Mouse (Mus musculus): ENCODE data around the gene Mark3. TPM values are rescaled to one million over a fixed set of nuclear protein-coding genes. Genes with fewer than 3 reads are reported as not detected.
A peak's percentile ranks its signal among the peaks of the same experiment; 100 is the strongest.

Gene Mark3
- polyA plus RNA-seq, 1 experiment from 2014 or later, result 75.6 TPM

DNA sequence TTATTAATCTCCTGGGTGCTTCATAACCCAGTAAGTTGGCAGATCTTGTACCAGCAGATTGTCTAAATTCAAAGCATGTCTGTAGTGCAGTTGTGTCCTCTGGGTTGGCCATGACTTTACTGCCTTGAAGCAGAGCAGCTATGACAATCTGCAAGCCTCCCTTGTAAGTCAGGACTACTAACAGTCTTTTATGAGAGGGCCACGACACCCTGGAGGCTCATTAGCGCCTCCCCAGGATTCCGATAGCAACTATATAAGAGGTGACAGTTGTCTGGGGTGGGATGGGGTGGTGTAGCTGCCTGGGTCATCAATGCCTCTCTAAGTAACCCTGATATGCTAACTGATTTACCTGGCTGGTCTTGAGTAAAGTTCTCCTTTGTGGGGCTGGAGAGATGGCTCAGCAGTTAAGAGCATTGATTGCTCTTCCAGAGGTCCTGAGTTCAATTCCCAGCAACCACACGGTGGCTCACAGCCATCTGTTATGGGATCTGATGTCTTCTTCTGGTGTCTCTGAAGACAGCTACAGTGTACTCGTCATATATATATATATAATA lies 11.2 kb upstream of the Mark3 start:
- Histone ChIP-seq H3K9ac (replicated peaks) (no peak overlapping the region), H3K27ac (replicated peaks) (no peak overlapping the region), H3K4me2 (replicated peaks) (no peak overlapping the region), H3K36me3 (no peaks in the 10 kb centered on the region), H3K4me1 (peaks cover 4% of the 10 kb centered on the region; the same call in 1 of the 2 replicates), H3K27me3 (no peaks in the 10 kb centered on the region), H3K4me3 (no peak overlapping the region), H3K9me3 (no peaks in the 10 kb centered on the region)
- ATAC-seq (ENCODE audit: low FRiP score, low read depth), result no peak
- WGBS, result 51% methylated on average over 5 of the region's 5 CpGs

DNA sequence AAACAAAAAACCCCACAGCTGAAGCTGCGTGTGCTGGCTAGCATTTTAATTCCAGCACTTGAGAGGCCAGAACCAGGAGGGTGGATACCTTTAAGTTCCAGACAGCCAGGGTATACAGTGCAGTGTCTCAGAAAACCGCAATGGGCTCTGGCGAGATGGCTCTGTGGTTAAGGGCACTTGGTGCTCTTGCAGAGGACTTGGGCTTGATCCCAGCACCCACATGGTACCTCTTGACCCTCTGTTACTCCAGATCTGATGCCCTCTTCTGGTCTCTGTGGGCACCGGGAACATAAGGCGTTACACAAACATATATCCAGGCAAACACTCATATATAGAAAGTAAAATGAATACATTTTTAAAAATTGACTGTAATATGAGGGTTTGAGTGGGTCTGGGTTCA lies 9.0 kb upstream of the Mark3 start:
- Histone ChIP-seq H3K36me3 (no peaks in the 10 kb centered on the region), H3K4me3 (no peak overlapping the region), H3K4me2 (replicated peaks) (no peak overlapping the region), H3K4me1 (0 out of 2 replicates have a peak, but pooled peaks cover under 1% of the 10 kb centered on the region), H3K9ac (replicated peaks) (no peak overlapping the region), H3K27ac (replicated peaks) (no peak overlapping the region), H3K9me3 (no peaks in the 10 kb centered on the region), H3K27me3 (no peaks in the 10 kb centered on the region)
- no peak for ATAC-seq (ENCODE audit: low FRiP score, low read depth)
- 80% methylated on average over 5 of the region's 5 CpGs for WGBS

DNA sequence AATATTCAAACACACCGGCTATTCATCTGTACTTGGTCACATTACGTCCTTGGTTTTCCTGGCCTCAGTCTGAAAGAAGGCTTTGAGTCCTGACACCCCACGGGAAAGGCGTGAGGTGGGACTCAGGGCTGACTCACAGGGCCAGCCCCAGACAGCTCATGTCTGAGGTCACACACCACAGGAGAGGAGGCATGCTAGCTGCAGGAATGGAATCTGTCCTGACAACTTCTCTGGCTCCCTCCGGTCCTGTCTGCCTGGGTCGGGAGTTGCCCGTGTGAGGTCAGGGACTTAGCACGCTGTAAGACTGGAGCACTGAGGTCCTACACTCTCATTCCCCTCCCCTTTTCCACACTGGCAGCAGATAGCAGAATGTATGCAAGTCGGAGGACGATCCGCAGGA lies 5.5 kb upstream of the Mark3 start:
- Histone ChIP-seq H3K4me1 (peaks cover 11% of the 10 kb centered on the region), H3K4me3 (no peak overlapping the region), H3K27ac (replicated peaks) (no peak overlapping the region), H3K4me2 (replicated peaks) (no peak overlapping the region), H3K36me3 (no peaks in the 10 kb centered on the region; the same call in 1 of the 2 replicates), H3K9me3 (no peaks in the 10 kb centered on the region), H3K27me3 (no peaks in the 10 kb centered on the region), H3K9ac (replicated peaks) (no peak overlapping the region)
- ATAC-seq (ENCODE audit: low FRiP score, low read depth), result no peak
- 76% methylated on average over 11 of the region's 11 CpGs for WGBS

DNA sequence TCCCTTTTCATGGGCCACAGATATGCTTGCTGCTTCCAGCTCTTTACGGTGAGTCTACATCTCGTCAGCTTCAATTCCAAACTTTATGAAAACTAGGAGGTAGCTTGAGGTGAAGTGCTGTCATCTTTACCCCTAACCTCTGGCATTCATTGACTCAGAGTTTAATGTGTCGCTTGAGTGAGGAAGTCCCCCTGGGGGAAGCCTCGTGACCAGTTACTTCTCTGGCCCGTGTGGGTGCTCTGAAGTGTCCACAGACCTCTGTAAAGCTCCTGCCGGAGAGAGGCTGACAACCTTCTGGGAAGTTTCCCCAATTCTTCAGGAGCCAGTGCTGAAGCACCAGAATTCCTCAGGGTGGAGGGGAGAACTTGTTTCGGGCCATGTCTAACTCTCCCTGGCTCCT lies 1.9 kb upstream of the Mark3 start:
- Histone ChIP-seq H3K4me1 (peaks cover 24% of the 10 kb centered on the region), H3K4me2 (replicated peaks) (0 out of 2 replicates have a peak overlapping the region, but pooled peaks have one; percentile 97), H3K36me3 (no peaks in the 10 kb centered on the region; the same call in 1 of the 2 replicates), H3K9ac (replicated peaks) (no peak overlapping the region), H3K4me3 (no peak overlapping the region), H3K27ac (replicated peaks) (no peak overlapping the region), H3K9me3 (no peaks in the 10 kb centered on the region), H3K27me3 (no peaks in the 10 kb centered on the region)
- ATAC-seq (ENCODE audit: low FRiP score, low read depth), result no peak
- WGBS, result 82% methylated on average over 7 of the region's 7 CpGs

DNA sequence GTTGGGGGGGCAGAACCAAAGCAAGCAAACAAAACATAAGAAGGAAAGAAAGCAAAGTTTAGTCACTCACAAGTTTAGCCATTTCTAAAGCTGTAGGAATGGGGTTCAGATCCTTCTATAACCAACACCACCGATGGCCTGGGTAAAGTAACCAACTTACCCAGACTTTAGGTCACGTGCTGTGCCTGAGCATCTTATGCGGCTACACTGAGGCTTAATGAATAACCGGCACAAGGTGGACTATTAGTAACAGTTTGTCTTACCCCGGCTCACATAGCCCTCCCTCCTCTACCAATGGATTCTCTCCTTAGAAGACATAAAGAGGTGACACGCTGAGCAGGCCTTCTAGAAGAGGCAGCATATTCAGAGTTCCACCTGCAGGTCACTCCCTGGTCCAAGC lies 1.0 kb upstream of the Mark3 start:
- peak overlapping the region; percentile 100 for H3K9ac ChIP-seq (replicated peaks)
- no peaks in the 10 kb centered on the region for H3K27me3 ChIP-seq
- H3K27ac ChIP-seq (replicated peaks), result 0 out of 2 replicates have a peak overlapping the region, but pooled peaks have one; percentile 96
- peak overlapping the region; percentile 100 for H3K4me3 ChIP-seq
- peak overlapping the region; percentile 97 for H3K4me2 ChIP-seq (replicated peaks)
- H3K36me3 ChIP-seq, result no peaks in the 10 kb centered on the region; the same call in 1 of the 2 replicates
- no peaks in the 10 kb centered on the region for H3K9me3 ChIP-seq
- 36% methylated on average over 6 of the region's 6 CpGs for WGBS
- ATAC-seq (ENCODE audit: low FRiP score, low read depth), result no peak
- peaks cover 24% of the 10 kb centered on the region for H3K4me1 ChIP-seq

DNA sequence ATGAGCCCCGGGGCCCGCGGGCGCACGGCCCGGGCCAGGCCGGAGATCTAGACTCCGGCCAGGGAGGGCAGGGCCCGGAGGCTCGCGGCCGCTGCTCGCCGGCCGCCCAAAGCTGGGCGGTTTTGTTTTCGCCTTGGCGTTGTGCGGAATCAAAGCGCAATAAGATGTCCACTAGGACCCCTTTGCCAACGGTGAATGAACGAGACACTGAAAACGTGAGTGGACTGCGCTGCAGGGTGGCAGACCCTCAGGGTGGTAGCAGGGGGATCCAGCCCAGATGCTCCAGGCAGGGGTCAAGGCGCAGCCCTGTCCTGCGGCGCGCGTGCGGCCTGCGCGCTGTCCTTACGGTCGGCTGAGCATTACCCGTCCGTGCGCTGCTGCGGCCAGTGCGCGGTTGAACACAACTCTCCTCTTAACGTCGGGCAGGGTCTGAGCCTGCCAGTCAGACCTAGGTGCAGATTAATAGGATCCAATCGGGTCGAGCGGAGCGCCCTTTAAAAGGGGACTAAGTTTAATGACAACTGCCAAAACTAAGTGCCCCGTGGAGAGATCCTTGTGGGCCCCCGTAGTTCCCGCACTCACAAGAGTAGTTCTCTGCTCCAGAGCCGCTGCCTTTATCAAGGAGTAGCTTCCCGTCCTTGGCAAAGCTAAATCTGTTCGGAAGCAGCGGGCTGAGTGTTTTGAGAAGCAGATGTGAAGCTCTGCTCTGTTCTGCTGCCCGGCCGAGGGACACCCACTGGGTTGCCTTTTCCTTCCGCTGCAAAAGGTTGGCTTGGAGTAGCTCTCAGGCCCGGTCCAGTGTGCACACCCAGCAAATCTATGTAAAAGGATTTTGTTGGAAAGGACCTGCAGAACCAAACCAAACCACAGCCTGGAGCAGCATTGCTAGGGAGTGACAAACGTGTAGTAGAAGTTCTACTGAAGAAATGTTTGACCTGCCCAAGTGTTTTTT lies 840 bp downstream of the Mark3 start:
- Histone ChIP-seq H3K27ac (replicated peaks) (peak overlapping the region; percentile 96), H3K9ac (replicated peaks) (peak overlapping the region; percentile 100), H3K4me3 (peak overlapping the region; percentile 100), H3K4me1 (peaks cover 24% of the 10 kb centered on the region), H3K36me3 (no peaks in the 10 kb centered on the region; the same call in 1 of the 2 replicates), H3K9me3 (no peaks in the 10 kb centered on the region), H3K4me2 (replicated peaks) (peak overlapping the region; percentile 97), H3K27me3 (no peaks in the 10 kb centered on the region)
- ATAC-seq (ENCODE audit: low FRiP score, low read depth), result peak; percentile 35; the same call in 1 of the 2 replicates
- under 1% methylated on average over 58 of the region's 58 CpGs for WGBS

DNA sequence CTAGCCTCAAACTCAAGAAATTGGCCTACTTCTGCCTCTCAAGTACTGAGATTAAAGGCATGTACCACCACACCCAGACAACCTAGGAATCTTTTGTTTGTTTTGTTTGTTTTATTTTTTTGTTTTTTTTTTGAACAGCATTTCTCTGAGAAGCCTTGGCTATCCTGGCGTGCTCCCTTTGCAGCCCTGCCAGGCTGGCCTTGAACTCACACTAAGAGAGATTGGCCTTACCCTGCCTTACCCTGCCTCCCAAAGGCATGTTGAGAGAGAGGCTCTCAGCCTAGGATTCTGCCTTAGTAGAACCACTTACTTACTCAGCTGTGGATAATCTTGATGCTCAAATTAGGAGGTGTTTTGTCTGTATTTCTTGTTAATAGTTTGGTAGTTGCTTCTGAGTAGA lies 8.7 kb downstream of the Mark3 start:
- H3K9ac ChIP-seq (replicated peaks), result no peak overlapping the region
- H3K36me3 ChIP-seq, result peaks cover 3% of the 10 kb centered on the region; the same call in 1 of the 2 replicates
- no peak for ATAC-seq (ENCODE audit: low FRiP score, low read depth)
- WGBS, result 93% methylated on average over 1 of the region's 1 CpGs
- no peak overlapping the region for H3K4me2 ChIP-seq (replicated peaks)
- H3K4me1 ChIP-seq, result 0 out of 2 replicates have a peak, but pooled peaks cover 5% of the 10 kb centered on the region
- no peaks in the 10 kb centered on the region for H3K27me3 ChIP-seq
- no peak overlapping the region for H3K4me3 ChIP-seq
- H3K27ac ChIP-seq (replicated peaks), result no peak overlapping the region
- H3K9me3 ChIP-seq, result no peaks in the 10 kb centered on the region

DNA sequence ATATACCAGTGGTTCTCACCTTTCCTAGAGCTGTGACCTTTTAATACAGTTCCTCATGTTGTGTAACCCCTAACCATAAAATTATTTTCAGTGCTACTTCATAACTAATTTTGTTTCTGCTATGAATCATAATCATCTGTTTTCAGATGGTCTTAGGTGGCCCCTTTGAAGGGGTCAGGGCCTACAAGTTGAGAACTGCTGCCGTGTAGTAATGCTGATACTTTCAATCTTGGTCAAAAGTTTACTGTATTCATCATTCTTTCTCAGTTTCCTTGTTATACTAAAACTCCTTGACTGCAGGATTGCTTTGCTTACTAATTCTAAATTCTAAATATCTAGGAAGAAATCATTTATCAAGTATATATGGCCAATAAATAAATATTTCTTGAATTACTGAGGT lies 10.1 kb downstream of the Mark3 start:
- H3K9ac ChIP-seq (replicated peaks), result no peak overlapping the region
- ATAC-seq (ENCODE audit: low FRiP score, low read depth), result no peak
- no peak overlapping the region for H3K4me3 ChIP-seq
- WGBS, result 91% methylated on average over 1 of the region's 1 CpGs
- 0 out of 2 replicates have a peak, but pooled peaks cover 5% of the 10 kb centered on the region for H3K4me1 ChIP-seq
- H3K4me2 ChIP-seq (replicated peaks), result no peak overlapping the region
- H3K36me3 ChIP-seq, result peaks cover 3% of the 10 kb centered on the region; the same call in 1 of the 2 replicates
- H3K9me3 ChIP-seq, result no peaks in the 10 kb centered on the region
- H3K27me3 ChIP-seq, result no peaks in the 10 kb centered on the region
- H3K27ac ChIP-seq (replicated peaks), result no peak overlapping the region

DNA sequence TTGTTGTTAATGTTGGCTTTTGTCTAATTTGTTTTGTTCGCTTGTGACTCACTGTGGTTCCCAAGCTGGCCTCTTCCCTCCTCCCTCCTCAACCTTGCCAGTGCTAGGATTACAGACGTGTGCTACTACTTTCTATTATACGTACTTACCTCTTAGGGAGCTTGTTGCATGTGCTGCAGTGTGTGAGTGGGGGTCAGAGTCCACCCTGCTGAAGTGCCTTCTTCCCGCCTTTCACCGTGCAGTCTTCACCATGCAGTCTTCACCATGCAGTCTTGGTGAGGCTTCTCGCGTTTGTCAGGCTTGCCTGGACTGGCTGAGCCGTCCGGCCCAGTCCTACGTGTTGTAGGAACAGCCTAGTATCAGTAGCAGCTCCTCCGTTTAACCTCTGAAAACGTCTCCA lies 12.9 kb downstream of the Mark3 start:
- Histone ChIP-seq H3K4me1 (0 out of 2 replicates have a peak, but pooled peaks cover 5% of the 10 kb centered on the region), H3K27me3 (no peaks in the 10 kb centered on the region), H3K4me2 (replicated peaks) (no peak overlapping the region), H3K9me3 (no peaks in the 10 kb centered on the region), H3K27ac (replicated peaks) (no peak overlapping the region), H3K9ac (replicated peaks) (no peak overlapping the region), H3K4me3 (no peak overlapping the region), H3K36me3 (no peaks in the 10 kb centered on the region; the same call in 1 of the 2 replicates)
- 92% methylated on average over 12 of the region's 12 CpGs for WGBS
- ATAC-seq (ENCODE audit: low FRiP score, low read depth), result no peak

DNA sequence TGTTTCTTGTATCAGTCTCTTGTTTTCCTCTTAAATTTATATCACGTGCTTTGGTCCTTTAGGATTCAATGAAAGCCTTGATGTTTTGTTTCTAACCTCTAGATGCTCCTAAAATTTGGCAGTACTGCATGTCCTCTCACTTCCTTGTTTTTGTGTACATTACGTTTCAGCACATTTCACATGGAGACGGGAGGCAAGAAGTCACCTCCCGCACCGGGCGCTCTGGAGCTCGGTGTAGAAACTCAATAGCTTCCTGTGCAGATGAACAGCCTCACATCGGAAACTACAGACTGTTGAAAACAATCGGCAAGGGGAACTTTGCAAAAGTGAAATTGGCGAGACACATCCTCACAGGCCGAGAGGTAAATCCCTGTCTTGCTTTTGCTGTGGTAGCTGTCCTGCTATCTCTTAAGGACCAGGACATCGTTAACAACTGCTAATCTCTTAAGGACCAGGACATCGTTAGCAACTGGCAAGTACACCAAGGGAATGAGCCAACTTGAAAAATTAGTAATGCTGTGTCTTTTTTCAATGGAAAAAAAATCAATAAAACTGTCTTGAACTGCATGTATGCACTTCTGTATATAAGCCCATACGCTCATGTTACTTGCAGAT lies 18.2 kb downstream of the Mark3 start:
- no peaks in the 10 kb centered on the region for H3K9me3 ChIP-seq
- no peak overlapping the region for H3K27ac ChIP-seq (replicated peaks)
- WGBS, result 93% methylated on average over 14 of the region's 14 CpGs
- no peak overlapping the region for H3K4me3 ChIP-seq
- ATAC-seq (ENCODE audit: low FRiP score, low read depth), result no peak
- H3K36me3 ChIP-seq, result peaks cover 44% of the 10 kb centered on the region
- H3K27me3 ChIP-seq, result no peaks in the 10 kb centered on the region
- no peaks in the 10 kb centered on the region for H3K4me1 ChIP-seq
- no peak overlapping the region for H3K9ac ChIP-seq (replicated peaks)
- no peak overlapping the region for H3K4me2 ChIP-seq (replicated peaks)

DNA sequence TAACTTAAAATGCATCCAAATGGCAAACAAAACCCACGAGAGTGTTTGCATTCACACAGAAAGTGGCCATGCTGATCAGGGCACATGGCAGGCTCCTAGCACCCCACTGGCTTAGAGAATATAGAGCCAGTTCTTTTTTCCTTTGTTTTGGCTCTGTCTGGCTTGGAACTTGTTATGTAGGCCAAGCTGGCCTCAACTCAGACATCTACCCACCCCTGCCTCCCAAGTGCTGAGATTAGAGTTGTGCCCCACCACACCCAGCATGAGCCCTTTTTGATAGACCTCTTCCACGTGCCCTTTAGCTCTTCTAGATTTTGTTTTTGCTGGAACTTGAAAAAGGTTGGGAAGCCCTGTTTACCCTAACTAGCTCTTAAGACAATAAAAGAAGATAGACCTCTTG lies 19.5 kb downstream of the Mark3 start:
- no peak overlapping the region for H3K4me3 ChIP-seq
- H3K4me1 ChIP-seq, result no peaks in the 10 kb centered on the region
- no peak overlapping the region for H3K9ac ChIP-seq (replicated peaks)
- no peak overlapping the region for H3K27ac ChIP-seq (replicated peaks)
- H3K36me3 ChIP-seq, result peaks cover 55% of the 10 kb centered on the region
- H3K27me3 ChIP-seq, result no peaks in the 10 kb centered on the region
- H3K4me2 ChIP-seq (replicated peaks), result no peak overlapping the region
- WGBS, result 87% methylated on average over 2 of the region's 2 CpGs
- H3K9me3 ChIP-seq, result no peaks in the 10 kb centered on the region
- no peak for ATAC-seq (ENCODE audit: low FRiP score, low read depth)

DNA sequence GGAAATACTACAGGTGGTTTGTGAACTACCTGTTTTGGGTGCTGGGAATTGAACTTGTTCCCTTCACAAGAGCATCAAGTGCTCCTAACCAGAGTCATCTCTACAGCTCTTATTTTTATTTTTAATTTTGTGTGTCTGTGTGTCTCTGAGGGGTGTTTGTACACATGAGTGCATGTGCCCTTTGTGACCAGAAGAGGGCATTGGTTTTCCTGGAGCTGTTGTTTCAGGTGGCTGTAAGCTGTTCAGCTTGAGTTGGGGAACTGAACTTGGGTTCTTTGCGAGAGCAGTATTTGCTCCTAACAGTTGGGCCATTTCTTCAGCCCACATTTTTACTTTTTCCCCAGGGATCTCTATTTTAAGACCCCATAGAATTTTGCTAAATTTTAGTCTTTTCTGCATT lies 23.0 kb downstream of the Mark3 start:
- WGBS, result 97% methylated on average over 1 of the region's 1 CpGs
- no peak overlapping the region for H3K4me3 ChIP-seq
- H3K9me3 ChIP-seq, result no peaks in the 10 kb centered on the region
- H3K4me1 ChIP-seq, result no peaks in the 10 kb centered on the region
- H3K36me3 ChIP-seq, result peaks cover 69% of the 10 kb centered on the region
- H3K27ac ChIP-seq (replicated peaks), result no peak overlapping the region
- ATAC-seq (ENCODE audit: low FRiP score, low read depth), result no peak
- no peaks in the 10 kb centered on the region for H3K27me3 ChIP-seq
- no peak overlapping the region for H3K9ac ChIP-seq (replicated peaks)
- H3K4me2 ChIP-seq (replicated peaks), result no peak overlapping the region

All from midbrain, embryonic 12.5 days (tissue).